ENCODE assay signal across 27 mouse cellular contexts in genomic region chr2:69222815-69223214, GRCm38 (mm10). TPM values are rescaled to one million over a fixed set of nuclear protein-coding genes. Genes with fewer than 3 reads are reported as not detected.
"Had no signal": no experiment of that assay in that cellular context is flagged by ENCODE, and none has a peak within 500 bp of the region (broad histone marks: within the 10 kb centered on the region; RNA-seq: fewer than 3 reads in every experiment).

No protein-coding gene starts in this region.

- H3K27ac ChIP-seq: gastrocnemius, adult 2 months; heart, embryonic 10.5 days; hindbrain, embryonic 14.5 days; hindbrain, postnatal 0 days; layer of hippocampus, adult 2 months; left cerebral cortex, adult 2 months; limb, embryonic 10.5 days; limb, embryonic 12.5 days; liver, embryonic 13.5 days; liver, embryonic 15.5 days had no signal

- H3K36me3 ChIP-seq: heart, embryonic 10.5 days; heart, embryonic 12.5 days; limb, embryonic 10.5 days; limb, embryonic 12.5 days; liver, embryonic 13.5 days; liver, embryonic 15.5 days had no signal

- H3K4me3 ChIP-seq: gastrocnemius, adult 2 months; heart, embryonic 10.5 days; heart, embryonic 12.5 days; layer of hippocampus, adult 2 months; left cerebral cortex, adult 2 months; limb, embryonic 10.5 days; limb, embryonic 12.5 days; liver, embryonic 13.5 days; liver, embryonic 15.5 days had no signal

- H3K9me3 ChIP-seq: heart, embryonic 10.5 days; heart, embryonic 12.5 days; limb, embryonic 10.5 days; limb, embryonic 12.5 days; liver, embryonic 13.5 days; liver, embryonic 15.5 days had no signal

- H3K9ac ChIP-seq: heart, embryonic 12.5 days; hindbrain, embryonic 14.5 days; limb, embryonic 12.5 days; liver, embryonic 13.5 days; liver, embryonic 15.5 days; liver, postnatal 0 days had no signal

- H3K27me3 ChIP-seq: heart, embryonic 12.5 days; limb, embryonic 12.5 days; liver, embryonic 13.5 days; liver, embryonic 15.5 days had no signal

- H3K4me1 ChIP-seq: heart, embryonic 12.5 days; limb, embryonic 10.5 days; limb, embryonic 12.5 days; liver, embryonic 13.5 days; liver, embryonic 15.5 days had no signal

- ATAC-seq: hindbrain, postnatal 0 days; intestine, embryonic 16.5 days; liver, postnatal 0 days had no signal

- DNase-seq: gastrocnemius, adult 2 months; gastrocnemius, postnatal 10 days; gastrocnemius, postnatal 25 days; heart, adult 18-20 months; heart, postnatal 14 days; heart, postnatal 36 days; kidney, adult 11 months; kidney, adult 2 months; kidney, postnatal 10 days; kidney, postnatal 25 days; kidney, postnatal 4 days; liver; liver, embryonic 13.5 days; liver, postnatal 0 days had no signal

- H3K4me2 ChIP-seq: heart, embryonic 12.5 days; hindbrain, embryonic 14.5 days; limb, embryonic 12.5 days; liver, embryonic 11.5 days; liver, embryonic 13.5 days; liver, embryonic 15.5 days had no signal

RNA-seq across cellular contexts. Expression of gene G6pc2, which starts 11.9 kb away (rescaled TPM):
- polyA plus RNA-seq: heart, embryonic 10.5 days; heart, embryonic 12.5 days; heart, embryonic 14.5 days; heart, embryonic 16.5 days; limb, embryonic 12.5 days; liver, embryonic 11.5 days; liver, embryonic 13.5 days; liver, embryonic 15.5 days; liver, postnatal 0 days had no signal
